Mouse (Mus musculus): ENCODE measurements at regions not wholly inside any gene's neighbourhood (a gene's known extent, or its start where the extent isn't known, plus 50 kb on each side); places are given as distances from the start of the nearest gene placed in this dataset.

- H3K27ac ChIP-seq (ENCODE audit: low read length), result no peak overlapping the region
- H3K36me3 ChIP-seq (ENCODE audit: insufficient read depth, low read length), result no peaks in the 10 kb centered on the region
- no peaks in the 10 kb centered on the region; the same call in 1 of the 2 replicates for H3K4me1 ChIP-seq (ENCODE audit: insufficient read depth, low read length)
- H3K4me3 ChIP-seq (ENCODE audit: low read length), result no peak overlapping the region
- 3% methylated on average over 4 of the region's 4 CpGs for WGBS
- H3K27me3 ChIP-seq (ENCODE audit: insufficient read depth, low read length), result peaks cover 68% of the 10 kb centered on the region
- ATAC-seq (ENCODE audit: low FRiP score, low TSS enrichment), result no peak
- no peaks in the 10 kb centered on the region for H3K9me3 ChIP-seq (ENCODE audit: low read length)
- H3K9ac ChIP-seq (replicated peaks; ENCODE audit: low read length), result no peak overlapping the region
- no peak overlapping the region; the same call in 1 of the 2 replicates for H3K4me2 ChIP-seq (replicated peaks; ENCODE audit: low read depth, low read length)
Observed at GRCm38 (mm10) chr13:31080215-31080614, 106.2 kb downstream of the Gm5447 start.

- no peaks in the 10 kb centered on the region; the same call in 1 of the 2 replicates for H3K4me1 ChIP-seq (ENCODE audit: insufficient read depth, low read length)
- no peak overlapping the region for H3K4me3 ChIP-seq (ENCODE audit: low read length)
- peaks cover 56% of the 10 kb centered on the region for H3K27me3 ChIP-seq (ENCODE audit: insufficient read depth, low read length)
- H3K9ac ChIP-seq (replicated peaks; ENCODE audit: low read length), result no peak overlapping the region
- H3K36me3 ChIP-seq (ENCODE audit: insufficient read depth, low read length), result no peaks in the 10 kb centered on the region
- H3K27ac ChIP-seq (ENCODE audit: low read length), result no peak overlapping the region
- H3K9me3 ChIP-seq (ENCODE audit: low read length), result no peaks in the 10 kb centered on the region
- no peak overlapping the region for H3K4me2 ChIP-seq (replicated peaks; ENCODE audit: low read depth, low read length)
- ATAC-seq (ENCODE audit: low FRiP score, low TSS enrichment), result no peak
- 23% methylated on average over 13 of the region's 13 CpGs for WGBS
Observed at GRCm38 (mm10) chr13:31082448-31083140, 108.6 kb downstream of the Gm5447 start.

DNA sequence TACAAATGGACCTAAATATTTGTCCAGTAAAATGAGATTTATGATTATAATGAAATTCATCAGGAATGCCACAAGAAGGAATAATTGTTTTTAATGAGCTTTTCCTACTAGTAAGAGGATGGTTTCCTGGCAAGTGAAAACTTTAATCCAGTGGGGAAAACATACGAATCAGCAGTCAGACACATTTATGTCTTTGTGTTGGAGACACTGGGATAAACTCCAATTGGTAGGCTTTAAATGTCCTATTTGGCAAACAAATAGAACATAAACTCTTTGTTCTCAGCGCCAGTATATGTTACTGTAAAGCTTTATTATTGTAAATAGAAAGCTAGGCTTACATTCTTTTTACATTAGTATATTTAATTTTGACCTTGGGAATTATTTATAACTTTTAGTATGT is 127.0 kb downstream of the Gm5447 start:
- Histone ChIP-seq H3K27me3 (ENCODE audit: insufficient read depth, low read length) (no peaks in the 10 kb centered on the region), H3K4me3 (ENCODE audit: low read length) (no peak overlapping the region), H3K36me3 (ENCODE audit: insufficient read depth, low read length) (no peaks in the 10 kb centered on the region), H3K9me3 (ENCODE audit: low read length) (no peaks in the 10 kb centered on the region), H3K9ac (replicated peaks; ENCODE audit: low read length) (no peak overlapping the region), H3K27ac (ENCODE audit: low read length) (no peak overlapping the region), H3K4me2 (replicated peaks; ENCODE audit: low read depth, low read length) (no peak overlapping the region), H3K4me1 (ENCODE audit: insufficient read depth, low read length) (no peaks in the 10 kb centered on the region)
- ATAC-seq (ENCODE audit: low FRiP score, low TSS enrichment), result no peak
- WGBS, result 49% methylated on average over 2 of the region's 2 CpGs

DNA sequence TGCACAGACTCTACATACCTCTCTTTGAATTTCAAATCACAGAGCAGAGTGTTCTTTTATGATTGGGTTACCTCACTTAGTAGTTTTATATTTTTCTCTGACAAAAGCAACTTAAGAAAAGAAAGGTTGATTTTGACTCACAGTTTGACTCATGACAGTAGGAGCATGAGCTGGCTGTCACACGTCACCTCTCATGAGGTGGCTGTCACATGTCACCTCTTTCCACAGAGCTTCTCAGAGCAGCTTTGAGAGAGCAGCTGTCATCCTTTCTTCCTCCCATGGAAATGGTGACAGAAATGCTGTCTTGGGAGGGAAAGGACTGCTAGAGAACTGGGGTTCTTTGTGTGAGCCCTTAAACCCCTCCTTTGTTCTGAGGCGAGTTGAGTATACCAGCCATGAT is 133.4 kb downstream of the Gm5447 start:
- Histone ChIP-seq H3K27me3 (ENCODE audit: insufficient read depth, low read length) (no peaks in the 10 kb centered on the region), H3K27ac (ENCODE audit: low read length) (no peak overlapping the region), H3K4me3 (ENCODE audit: low read length) (no peak overlapping the region), H3K36me3 (ENCODE audit: insufficient read depth, low read length) (no peaks in the 10 kb centered on the region), H3K4me2 (replicated peaks; ENCODE audit: low read depth, low read length) (no peak overlapping the region), H3K9ac (replicated peaks; ENCODE audit: low read length) (no peak overlapping the region), H3K9me3 (ENCODE audit: low read length) (no peaks in the 10 kb centered on the region), H3K4me1 (ENCODE audit: insufficient read depth, low read length) (no peaks in the 10 kb centered on the region)
- ATAC-seq (ENCODE audit: low FRiP score, low TSS enrichment), result no peak
- 78% methylated on average over 2 of the region's 2 CpGs for WGBS

DNA sequence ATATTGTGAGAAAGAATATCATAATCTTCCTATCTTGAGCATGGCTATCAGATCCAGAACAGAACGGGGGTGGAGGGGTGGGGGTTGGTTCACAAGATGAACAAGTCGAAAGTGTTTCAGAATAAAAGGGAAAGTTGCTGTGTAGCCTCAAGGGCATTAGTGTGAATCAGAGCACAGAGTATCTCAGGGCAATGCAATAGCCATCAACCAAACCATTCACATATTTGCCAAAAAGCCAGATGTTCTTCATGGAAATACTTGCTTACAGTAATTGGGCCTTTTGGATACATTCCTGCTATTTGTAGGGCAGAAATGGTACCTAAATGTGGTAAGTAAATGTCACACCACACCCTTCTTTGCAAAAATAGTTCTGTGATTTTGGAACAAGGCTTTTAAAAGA is 135.2 kb downstream of the Gm5447 start:
- Histone ChIP-seq H3K27me3 (ENCODE audit: insufficient read depth, low read length) (no peaks in the 10 kb centered on the region), H3K36me3 (ENCODE audit: insufficient read depth, low read length) (no peaks in the 10 kb centered on the region), H3K9ac (replicated peaks; ENCODE audit: low read length) (no peak overlapping the region), H3K9me3 (ENCODE audit: low read length) (no peaks in the 10 kb centered on the region), H3K4me3 (ENCODE audit: low read length) (no peak overlapping the region), H3K4me1 (ENCODE audit: insufficient read depth, low read length) (no peaks in the 10 kb centered on the region), H3K27ac (ENCODE audit: low read length) (no peak overlapping the region), H3K4me2 (replicated peaks; ENCODE audit: low read depth, low read length) (no peak overlapping the region)
- no peak for ATAC-seq (ENCODE audit: low FRiP score, low TSS enrichment)
- 81% methylated on average over 2 of the region's 2 CpGs for WGBS

DNA sequence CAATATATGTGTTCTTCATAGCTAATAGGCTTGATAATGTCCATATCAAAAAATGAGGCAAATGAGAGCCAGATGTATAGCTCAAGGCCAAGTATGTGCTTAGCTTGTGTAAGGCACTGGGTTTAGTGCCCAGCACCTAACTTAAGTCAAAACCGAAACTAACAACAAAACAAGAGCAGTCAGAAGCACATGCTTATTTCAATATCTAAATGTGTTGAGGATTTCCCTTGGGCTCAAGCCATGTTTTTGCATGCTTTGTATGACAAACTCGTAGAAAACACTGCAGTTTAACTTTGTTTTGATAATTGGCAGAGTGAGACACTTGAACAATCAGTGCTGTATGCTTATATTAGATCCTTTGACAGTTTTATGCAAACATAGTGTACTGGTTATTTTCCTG is 148.7 kb downstream of the Gm5447 start:
- Histone ChIP-seq H3K27ac (ENCODE audit: low read length) (no peak overlapping the region), H3K4me1 (ENCODE audit: insufficient read depth, low read length) (no peaks in the 10 kb centered on the region), H3K4me2 (replicated peaks; ENCODE audit: low read depth, low read length) (no peak overlapping the region), H3K36me3 (ENCODE audit: insufficient read depth, low read length) (no peaks in the 10 kb centered on the region), H3K27me3 (ENCODE audit: insufficient read depth, low read length) (no peaks in the 10 kb centered on the region), H3K9me3 (ENCODE audit: low read length) (no peaks in the 10 kb centered on the region), H3K9ac (replicated peaks; ENCODE audit: low read length) (no peak overlapping the region), H3K4me3 (ENCODE audit: low read length) (no peak overlapping the region)
- no peak for ATAC-seq (ENCODE audit: low FRiP score, low TSS enrichment)
- WGBS, result 74% methylated on average over 2 of the region's 2 CpGs

GRCm38 (mm10) chr13:31124547-31125216 is 150.7 kb downstream of the Gm5447 start:
- no peak overlapping the region for H3K4me2 ChIP-seq (replicated peaks; ENCODE audit: low read depth, low read length)
- 36% methylated on average over 4 of the region's 4 CpGs for WGBS
- no peak for ATAC-seq (ENCODE audit: low FRiP score, low TSS enrichment)
- no peak overlapping the region for H3K4me3 ChIP-seq (ENCODE audit: low read length)
- H3K9me3 ChIP-seq (ENCODE audit: low read length), result no peaks in the 10 kb centered on the region
- no peak overlapping the region for H3K27ac ChIP-seq (ENCODE audit: low read length)
- H3K27me3 ChIP-seq (ENCODE audit: insufficient read depth, low read length), result no peaks in the 10 kb centered on the region
- H3K9ac ChIP-seq (replicated peaks; ENCODE audit: low read length), result no peak overlapping the region
- no peaks in the 10 kb centered on the region for H3K4me1 ChIP-seq (ENCODE audit: insufficient read depth, low read length)
- no peaks in the 10 kb centered on the region for H3K36me3 ChIP-seq (ENCODE audit: insufficient read depth, low read length)

- no peaks in the 10 kb centered on the region for H3K4me1 ChIP-seq (ENCODE audit: insufficient read depth, low read length)
- H3K27ac ChIP-seq (ENCODE audit: low read length), result no peak overlapping the region
- no peak overlapping the region for H3K4me2 ChIP-seq (replicated peaks; ENCODE audit: low read depth, low read length)
- H3K9ac ChIP-seq (replicated peaks; ENCODE audit: low read length), result no peak overlapping the region
- no peak overlapping the region for H3K4me3 ChIP-seq (ENCODE audit: low read length)
- no peaks in the 10 kb centered on the region for H3K36me3 ChIP-seq (ENCODE audit: insufficient read depth, low read length)
- 89% methylated on average over 5 of the region's 5 CpGs for WGBS
- no peaks in the 10 kb centered on the region for H3K9me3 ChIP-seq (ENCODE audit: low read length)
- no peaks in the 10 kb centered on the region for H3K27me3 ChIP-seq (ENCODE audit: insufficient read depth, low read length)
- no peak for ATAC-seq (ENCODE audit: low FRiP score, low TSS enrichment)
Observed at GRCm38 (mm10) chr13:31132501-31132900, 158.5 kb downstream of the Gm5447 start.

GRCm38 (mm10) chr13:31139686-31140085 is 165.7 kb downstream of the Gm5447 start:
- no peak for ATAC-seq (ENCODE audit: low FRiP score, low TSS enrichment)
- WGBS, result 80% methylated on average over 3 of the region's 3 CpGs
- Histone ChIP-seq H3K27ac (ENCODE audit: low read length) (no peak overlapping the region), H3K4me2 (replicated peaks; ENCODE audit: low read depth, low read length) (no peak overlapping the region), H3K36me3 (ENCODE audit: insufficient read depth, low read length) (no peaks in the 10 kb centered on the region), H3K9ac (replicated peaks; ENCODE audit: low read length) (no peak overlapping the region), H3K9me3 (ENCODE audit: low read length) (no peaks in the 10 kb centered on the region), H3K27me3 (ENCODE audit: insufficient read depth, low read length) (no peaks in the 10 kb centered on the region), H3K4me1 (ENCODE audit: insufficient read depth, low read length) (no peaks in the 10 kb centered on the region), H3K4me3 (ENCODE audit: low read length) (no peak overlapping the region)

DNA sequence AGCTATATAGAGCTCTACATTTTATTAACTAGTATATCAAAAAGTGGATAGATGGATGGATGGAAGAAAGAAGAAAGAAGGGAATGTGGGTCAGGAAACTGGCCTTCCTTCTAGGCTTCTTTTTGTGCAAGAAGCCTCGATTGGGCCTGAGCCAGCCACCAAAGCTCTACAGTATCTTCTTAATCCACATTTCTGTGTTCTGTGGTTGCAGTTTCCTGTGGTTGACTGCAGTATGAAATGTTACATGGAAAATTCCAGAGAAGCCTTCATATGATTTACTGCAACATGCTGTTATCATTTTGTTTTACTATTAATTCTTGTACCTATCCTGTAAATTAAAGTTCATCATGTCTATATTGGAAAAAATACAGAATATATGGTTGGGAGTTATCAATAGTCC is 173.3 kb downstream of the Gm5447 start:
- no peak for ATAC-seq (ENCODE audit: low FRiP score, low TSS enrichment)
- H3K4me1 ChIP-seq (ENCODE audit: insufficient read depth, low read length), result no peaks in the 10 kb centered on the region
- no peak overlapping the region for H3K27ac ChIP-seq (ENCODE audit: low read length)
- H3K27me3 ChIP-seq (ENCODE audit: insufficient read depth, low read length), result no peaks in the 10 kb centered on the region
- H3K4me2 ChIP-seq (replicated peaks; ENCODE audit: low read depth, low read length), result no peak overlapping the region
- H3K9me3 ChIP-seq (ENCODE audit: low read length), result no peaks in the 10 kb centered on the region
- WGBS, result 74% methylated on average over 1 of the region's 1 CpGs
- H3K9ac ChIP-seq (replicated peaks; ENCODE audit: low read length), result no peak overlapping the region
- H3K36me3 ChIP-seq (ENCODE audit: insufficient read depth, low read length), result no peaks in the 10 kb centered on the region
- no peak overlapping the region for H3K4me3 ChIP-seq (ENCODE audit: low read length)

Measured in kidney, embryonic 16.5 days (tissue).